Mouse (Mus musculus) bone marrow macrophage, adult 2 months (primary cell): Measurements from ENCODE around the gene Fgfr2.

Experiments
- CTCF ChIP-seq: IDR thresholded peaks from 2 replicates; pipeline ENCODE4 v1.5.1; 2012; ENCODE audit warnings: low read depth, mild to moderate bottlenecking, low read length, moderate library complexity
- POLR2A ChIP-seq: IDR thresholded peaks from 2 replicates; pipeline ENCODE4 v1.6.1; 2012; ENCODE audit warnings: mild to moderate bottlenecking, low read depth, low read length, borderline replicate concordance

DNA sequence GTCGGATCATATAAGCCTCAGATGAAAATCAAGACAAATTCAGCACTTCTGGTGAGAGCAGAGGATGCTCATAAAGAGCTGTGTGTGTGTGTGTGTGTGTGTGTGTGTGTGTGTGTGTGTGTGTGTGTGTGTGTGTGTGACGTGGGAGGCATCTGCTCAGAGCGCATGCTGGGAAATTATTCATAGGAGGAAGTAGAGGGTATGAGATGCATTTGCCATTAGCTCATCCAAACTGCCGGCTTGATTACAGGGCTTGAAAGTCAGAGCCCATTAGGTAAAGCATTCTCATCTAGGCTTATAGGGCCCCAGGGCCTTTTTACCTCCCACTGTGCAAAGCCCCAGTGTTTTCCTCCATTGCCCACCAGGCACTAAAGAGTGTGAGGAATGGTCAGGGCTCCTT, 1076.5 kb downstream of the Fgfr2 start:
- TF ChIP-seq POLR2A, result no peak
- TF ChIP-seq CTCF, result no peak
